ENCODE assay signal across 20 mouse cellular contexts in genomic region chrX:152161404-152161803, GRCm38 (mm10).
"Had no signal": no experiment of that assay in that cellular context is flagged by ENCODE, and none has a peak within 500 bp of the region (broad histone marks: within the 10 kb centered on the region; RNA-seq: fewer than 3 reads in every experiment).

No protein-coding gene starts in this region.

- DNase-seq: kidney, postnatal 25 days; layer of hippocampus, adult 9-11 months; liver, embryonic 13.5 days; lung, adult 2 months; lung, postnatal 14 days; retina, postnatal 1 day; right cerebral cortex, postnatal 25 days; spleen, adult 18-20 months; thymus, adult 18-20 months; thymus, postnatal 14 days; thymus, postnatal 4 days had no signal

- H3K4me3 ChIP-seq: layer of hippocampus, adult 2 months; left cerebral cortex, adult 2 months; liver, embryonic 13.5 days; megakaryocyte, embryonic 14.5 days; midbrain, embryonic 10.5 days; midbrain, embryonic 13.5 days; myocyte; neural tube, embryonic 13.5 days; stomach, embryonic 15.5 days had no signal

- H3K27ac ChIP-seq: kidney, postnatal 0 days; layer of hippocampus, adult 2 months; left cerebral cortex, adult 2 months; liver, embryonic 13.5 days; midbrain, embryonic 10.5 days; midbrain, embryonic 13.5 days; neural tube, embryonic 13.5 days; stomach, embryonic 15.5 days had no signal

- H3K27me3 ChIP-seq: stomach, embryonic 15.5 days had no signal

- H3K4me1 ChIP-seq: liver, embryonic 13.5 days; midbrain, embryonic 10.5 days; midbrain, embryonic 13.5 days; neural tube, embryonic 13.5 days; stomach, embryonic 15.5 days had no signal
